Mouse (Mus musculus): ENCODE data around the gene Pes1. TPM values are rescaled to one million over a fixed set of nuclear protein-coding genes. Genes with fewer than 3 reads are reported as not detected.

The Pes1 gene
- total and polyA plus RNA-seq, 3 experiments = 240 to 498 (median 301) TPM

DNA sequence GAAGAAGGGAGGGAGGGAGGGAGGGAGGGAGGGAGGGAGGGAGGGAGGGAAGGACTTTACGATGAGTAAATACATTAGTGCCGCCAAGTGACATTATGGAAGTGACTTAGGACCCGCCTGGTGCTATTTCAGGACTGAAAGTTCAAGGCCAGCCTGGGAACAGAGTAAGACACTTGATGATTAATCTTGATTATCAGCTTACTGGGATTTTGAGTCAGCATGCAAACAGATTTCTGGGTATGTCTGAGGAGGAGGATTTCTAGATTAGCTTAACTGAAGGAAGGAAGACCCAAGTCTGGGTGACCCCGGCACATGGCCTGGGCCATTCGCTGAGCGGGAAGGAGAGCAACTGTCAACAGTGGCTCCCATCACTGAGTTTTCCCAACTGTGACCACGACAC is 43.3 kb upstream of the Pes1 start:
- H3K27ac ChIP-seq (ENCODE audit: control insufficient read depth, low read depth, low read length) = no peak overlapping the region
- H3K9ac ChIP-seq (ENCODE audit: control insufficient read depth, low read depth, low read length, poor library complexity, severe bottlenecking) = no peak overlapping the region
- DNase-seq (ENCODE audit: low read depth, low spot score) = no peak
- H3K4me3 ChIP-seq (ENCODE audit: control insufficient read depth in 1 of 2, insufficient read depth in 1 of 2, low read depth in 2 of 2, low read length in 2 of 2) = no peak overlapping the region
- no peaks in the 10 kb centered on the region for H3K27me3 ChIP-seq (ENCODE audit: control insufficient read depth in 1 of 2, insufficient read depth in 2 of 2, low read length in 2 of 2)
- peaks cover 0 to 6% of the 10 kb centered on the region in 2 experiments; a peak in 1 of 4 replicates for H3K36me3 ChIP-seq (ENCODE audit: control insufficient read depth in 1 of 2, insufficient read depth in 2 of 2, low read length in 2 of 2)
- TF ChIP-seq JUND (IDR thresholded peaks at IDR 0.05; ENCODE audit: low read depth, low read length) (no peak), CHD1 (IDR thresholded peaks at IDR 0.05; ENCODE audit: low read depth, low read length) (no peak), BHLHE40 (IDR thresholded peaks at IDR 0.05; ENCODE audit: borderline replicate concordance, low read depth, low read length) (no peak), RAD21 (IDR thresholded peaks at IDR 0.05; ENCODE audit: low read depth, low read length) (no peak), USF1 (IDR thresholded peaks at IDR 0.05; ENCODE audit: low read depth, low read length) (no peak), KAT2A (conservative IDR thresholded peaks at IDR 0.05; ENCODE audit: low read depth, low read length) (no peak), ZKSCAN1 (IDR thresholded peaks at IDR 0.05; ENCODE audit: low read depth, low read length) (no peak), CTCF (IDR thresholded peaks at IDR 0.05 in 2 of 3, conservative IDR thresholded peaks at IDR 0.05 in 1 of 3; ENCODE audit: control insufficient read depth in 1 of 3, insufficient read depth in 1 of 3, low read depth in 2 of 3, low read length in 3 of 3, poor library complexity in 1 of 3, severe bottlenecking in 1 of 3) (no peak)
- H3K4me1 ChIP-seq (ENCODE audit: control insufficient read depth in 1 of 2, insufficient read depth in 2 of 2, low read length in 2 of 2) = peaks cover 6 to 16% of the 10 kb centered on the region in 2 experiments
- no peaks in the 10 kb centered on the region for H3K79me2 ChIP-seq (ENCODE audit: control insufficient read depth, insufficient read depth, low read length, poor library complexity)
- no peaks in the 10 kb centered on the region for H3K9me3 ChIP-seq (replicated peaks; ENCODE audit: insufficient read depth, low read length)

DNA sequence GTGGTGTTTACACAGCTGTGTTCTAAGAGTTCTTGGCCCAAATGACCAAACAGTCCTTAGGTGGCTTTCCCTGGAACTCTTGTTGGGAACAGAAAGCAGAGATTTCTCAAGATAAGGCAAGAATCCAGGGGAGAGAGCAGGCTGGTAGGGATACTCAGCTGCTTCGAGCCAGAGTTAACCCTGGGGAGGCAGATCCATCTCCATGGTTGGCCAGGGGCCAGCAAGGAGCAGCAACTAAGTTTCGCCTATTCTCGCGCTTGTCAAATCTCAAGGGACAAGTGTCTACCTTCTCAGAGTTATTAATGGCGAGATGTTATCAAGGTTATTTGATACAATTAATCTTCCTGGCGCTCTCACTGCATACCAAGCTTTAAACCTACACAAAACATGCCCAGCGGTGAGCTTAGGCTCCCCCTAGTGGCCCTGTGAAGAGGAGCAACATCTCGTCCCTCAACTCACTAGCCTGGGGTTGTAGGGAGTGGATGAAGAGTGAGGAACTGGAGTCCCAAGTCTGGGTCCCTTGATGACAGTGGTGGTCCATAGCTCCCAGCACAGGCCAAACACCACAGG is 42.4 kb upstream of the Pes1 start:
- H3K27ac ChIP-seq (ENCODE audit: control insufficient read depth, low read depth, low read length) = no peak overlapping the region
- H3K9ac ChIP-seq (ENCODE audit: control insufficient read depth, low read depth, low read length, poor library complexity, severe bottlenecking) = no peak overlapping the region
- H3K4me3 ChIP-seq (ENCODE audit: control insufficient read depth in 1 of 2, insufficient read depth in 1 of 2, low read depth in 2 of 2, low read length in 2 of 2) = no peak overlapping the region
- peaks cover 6 to 16% of the 10 kb centered on the region in 2 experiments for H3K4me1 ChIP-seq (ENCODE audit: control insufficient read depth in 1 of 2, insufficient read depth in 2 of 2, low read length in 2 of 2)
- no peak for TF ChIP-seq EP300 (IDR thresholded peaks at IDR 0.05; ENCODE audit: low read depth in 1 of 2, low read length in 2 of 2)
- no peak for TF ChIP-seq MYB (IDR thresholded peaks at IDR 0.05; ENCODE audit: low read depth, low read length)
- TF ChIP-seq TBP (IDR thresholded peaks at IDR 0.05; ENCODE audit: low read depth, low read length) = 0 out of 2 replicates have a peak, but pooled peaks have one; percentile 31
- TF ChIP-seq SIN3A (IDR thresholded peaks at IDR 0.05; ENCODE audit: low read length) = peak; percentile 48; the same call in 1 of the 2 replicates
- peak; percentile 60 for TF ChIP-seq RAD21 (IDR thresholded peaks at IDR 0.05; ENCODE audit: low read depth, low read length)
- 0 out of 2 replicates have a peak, but pooled peaks have one; percentile 33 for TF ChIP-seq ELF1 (IDR thresholded peaks at IDR 0.05; ENCODE audit: low read depth, low read length)
- TF ChIP-seq SMC3 (IDR thresholded peaks at IDR 0.05; ENCODE audit: low read depth, low read length) = peak; percentile 62
- TF ChIP-seq HCFC1 (IDR thresholded peaks at IDR 0.05; ENCODE audit: low read depth, low read length) = 0 out of 2 replicates have a peak, but pooled peaks have one; percentile 41
- TF ChIP-seq CTCF (IDR thresholded peaks at IDR 0.05 in 2 of 3, conservative IDR thresholded peaks at IDR 0.05 in 1 of 3; ENCODE audit: control insufficient read depth in 1 of 3, insufficient read depth in 1 of 3, low read depth in 2 of 3, low read length in 3 of 3, poor library complexity in 1 of 3, severe bottlenecking in 1 of 3) = peak; percentile 93 to 97 (median 94)
- TF ChIP-seq ZC3H11A (IDR thresholded peaks at IDR 0.05; ENCODE audit: low read depth, low read length) = 0 out of 2 replicates have a peak, but pooled peaks have one; percentile 22
- H3K9me3 ChIP-seq (replicated peaks; ENCODE audit: insufficient read depth, low read length) = no peaks in the 10 kb centered on the region
- H3K27me3 ChIP-seq (ENCODE audit: control insufficient read depth in 1 of 2, insufficient read depth in 2 of 2, low read length in 2 of 2) = no peaks in the 10 kb centered on the region
- H3K79me2 ChIP-seq (ENCODE audit: control insufficient read depth, insufficient read depth, low read length, poor library complexity) = no peaks in the 10 kb centered on the region
- peaks cover 0 to 6% of the 10 kb centered on the region in 2 experiments; a peak in 1 of 4 replicates for H3K36me3 ChIP-seq (ENCODE audit: control insufficient read depth in 1 of 2, insufficient read depth in 2 of 2, low read length in 2 of 2)
- peak; percentile 86 for DNase-seq (ENCODE audit: low read depth, low spot score)
